Mouse (Mus musculus): ENCODE measurements around the gene Slc22a12.

Gene Slc22a12

GRCm38 (mm10) chr19:6540191-6540590 lies 2.6 kb downstream of the Slc22a12 start:
- DNase-seq (ENCODE audit: low spot score) = no peak

GRCm38 (mm10) chr19:6539592-6539991 lies 3.2 kb downstream of the Slc22a12 start:
- no peak for DNase-seq (ENCODE audit: low spot score)

GRCm38 (mm10) chr19:6538546-6538945 lies 4.3 kb downstream of the Slc22a12 start:
- DNase-seq (ENCODE audit: low spot score) = no peak

GRCm38 (mm10) chr19:6537526-6537925 lies 5.3 kb downstream of the Slc22a12 start:
- no peak for DNase-seq (ENCODE audit: low spot score)

GRCm38 (mm10) chr19:6536696-6537095 lies 6.1 kb downstream of the Slc22a12 start:
- no peak for DNase-seq (ENCODE audit: low spot score)

- no peak for DNase-seq (ENCODE audit: low spot score)
Measured at GRCm38 (mm10) chr19:6536201-6536600, 6.6 kb downstream of the Slc22a12 start.

- DNase-seq (ENCODE audit: low spot score) = no peak
Measured at GRCm38 (mm10) chr19:6534118-6534415, 8.8 kb downstream of the Slc22a12 start.

GRCm38 (mm10) chr19:6533290-6534117 lies 9.3 kb downstream of the Slc22a12 start:
- DNase-seq (ENCODE audit: low spot score) = no peak

- no peak for DNase-seq (ENCODE audit: low spot score)
Measured at GRCm38 (mm10) chr19:6532656-6533055, 10.2 kb downstream of the Slc22a12 start.

- DNase-seq (ENCODE audit: low spot score) = no peak
Measured at GRCm38 (mm10) chr19:6531832-6532471, 10.9 kb downstream of the Slc22a12 start.

- DNase-seq (ENCODE audit: low spot score) = no peak
Measured at GRCm38 (mm10) chr19:6531011-6531631, 11.7 kb downstream of the Slc22a12 start.

- no peak for DNase-seq (ENCODE audit: low spot score)
Measured at GRCm38 (mm10) chr19:6530359-6530758, 12.5 kb downstream of the Slc22a12 start.

GRCm38 (mm10) chr19:6529265-6529985 lies 13.4 kb downstream of the Slc22a12 start:
- no peak for DNase-seq (ENCODE audit: low spot score)

- DNase-seq (ENCODE audit: low spot score) = no peak
Measured at GRCm38 (mm10) chr19:6527839-6528531, 14.8 kb downstream of the Slc22a12 start.

GRCm38 (mm10) chr19:6527439-6527838 lies 15.4 kb downstream of the Slc22a12 start:
- DNase-seq (ENCODE audit: low spot score) = no peak

- no peak for DNase-seq (ENCODE audit: low spot score)
Measured at GRCm38 (mm10) chr19:6526010-6526409, 16.8 kb downstream of the Slc22a12 start.

GRCm38 (mm10) chr19:6525023-6525422 lies 17.8 kb downstream of the Slc22a12 start:
- DNase-seq (ENCODE audit: low spot score) = no peak

GRCm38 (mm10) chr19:6522289-6522688 lies 20.5 kb downstream of the Slc22a12 start:
- DNase-seq (ENCODE audit: low spot score) = no peak

GRCm38 (mm10) chr19:6521630-6522029 lies 21.2 kb downstream of the Slc22a12 start:
- no peak for DNase-seq (ENCODE audit: low spot score)

- DNase-seq (ENCODE audit: low spot score) = no peak
Measured at GRCm38 (mm10) chr19:6519483-6519882, 23.3 kb downstream of the Slc22a12 start.

- no peak for DNase-seq (ENCODE audit: low spot score)
Measured at GRCm38 (mm10) chr19:6518601-6519000, 24.2 kb downstream of the Slc22a12 start.

GRCm38 (mm10) chr19:6516153-6516552 lies 26.7 kb downstream of the Slc22a12 start:
- DNase-seq (ENCODE audit: low spot score) = no peak
